Comparison of ENCODE assay signal across 9 mouse cellular contexts in genomic region chr17:29261603-29262258, GRCm38 (mm10). TPM values are rescaled to one million over a fixed set of nuclear protein-coding genes. Genes with fewer than 3 reads are reported as not detected.
A peak's percentile ranks its signal among the peaks of the same experiment; 100 is the strongest.
DNase-seq lines count a peak whose midpoint lies in the region; ATAC-seq and TF ChIP-seq lines count a peak whose summit lies in the region.
"Had no signal": no experiment of that assay in that cellular context is flagged by ENCODE, and none has a peak within 500 bp of the region (broad histone marks: within the 10 kb centered on the region; RNA-seq: fewer than 3 reads in every experiment).

No protein-coding gene starts in this region.

- intact Hi-C loops in heart, postnatal 10 days (cut with DNase I) = no loop called here

- DNase-seq in heart, postnatal 0 days (ENCODE audit: low spot score) = no peak
- DNase-seq in heart, postnatal 10 days = no peak
- peak in 1 of 2 experiments; percentile 32 for DNase-seq in spleen, adult 2 months (ENCODE audit: low read depth in 1 of 2, low spot score in 2 of 2)
- no peak for DNase-seq in spleen, adult 12 weeks (ENCODE audit: low spot score)
- DNase-seq in induced T-regulatory cell, adult 2 months (ENCODE audit: low read depth) = peak; percentile 78
- DNase-seq in yolk sac, embryonic 10.5 days (ENCODE audit: low spot score) = peak; percentile 1
- DNase-seq in MN1 (ENCODE audit: low spot score) = no peak
- DNase-seq: kidney, adult 18-20 months had no signal

- H3K4me2 ChIP-seq in heart, postnatal 0 days (ENCODE audit: low read depth, low read length) = peak overlapping the region; percentile 81; the same call in 1 of the 2 replicates

- no peak for TF ChIP-seq CTCF in heart, postnatal 0 days (IDR thresholded peaks at IDR 0.05; ENCODE audit: low read depth)
- no peak for TF ChIP-seq CTCF in spleen, adult 2 months (IDR thresholded peaks at IDR 0.05; ENCODE audit: extremely low read depth, insufficient read depth, insufficient read length, insufficient replicate concordance)

- ATAC-seq in heart, postnatal 0 days (ENCODE audit: insufficient read depth, low read depth) = no peak
- ATAC-seq in megakaryocyte-erythroid progenitor cell, adult 5-6 weeks (replicated peaks; ENCODE audit: low FRiP score, low TSS enrichment, poor library complexity, severe bottlenecking) = no peak

- TF ChIP-seq POLR2A in spleen, adult 2 months (IDR thresholded peaks at IDR 0.05; ENCODE audit: low read depth, low read length) = no peak

- no peak overlapping the region for H3K4me3 ChIP-seq in heart, postnatal 0 days (ENCODE audit: low read depth, low read length)
- peak overlapping the region; percentile 42; the same call in 1 of the 2 replicates for H3K4me3 ChIP-seq in spleen, adult 2 months (ENCODE audit: extremely low read depth, insufficient read depth, insufficient read length)

- no peak overlapping the region for H3K27ac ChIP-seq in heart, postnatal 0 days (ENCODE audit: low read depth)
- H3K27ac ChIP-seq in spleen, adult 2 months (ENCODE audit: insufficient read depth, low read length) = peak overlapping the region; percentile 43

- H3K9ac ChIP-seq in heart, postnatal 0 days (replicated peaks; ENCODE audit: low read depth, low read length) = no peak overlapping the region

- H3K27me3 ChIP-seq in heart, postnatal 0 days (ENCODE audit: control insufficient read depth, insufficient read depth, low read length) = no peaks in the 10 kb centered on the region
- no peaks in the 10 kb centered on the region for H3K27me3 ChIP-seq in spleen, adult 2 months (ENCODE audit: control insufficient read depth, insufficient read depth, low read length)

- H3K9me3 ChIP-seq in heart, postnatal 0 days (replicated peaks; ENCODE audit: control insufficient read depth, low read length) = no peaks in the 10 kb centered on the region

- no peak for TF ChIP-seq EP300 in heart, postnatal 0 days (IDR thresholded peaks at IDR 0.05; ENCODE audit: low read depth)

- 88% methylated on average over 22 of the region's 22 CpGs for WGBS in heart, postnatal 0 days
- WGBS in spleen, adult 2 months = 55% methylated on average over 22 of the region's 22 CpGs

- peaks cover 25% of the 10 kb centered on the region for H3K4me1 ChIP-seq in heart, postnatal 0 days (ENCODE audit: control insufficient read depth, insufficient read depth)
- H3K4me1 ChIP-seq in spleen, adult 2 months (ENCODE audit: control insufficient read depth, insufficient read depth, insufficient read length) = peaks cover 16% of the 10 kb centered on the region; the same call in 1 of the 2 replicates

- H3K36me3 ChIP-seq in heart, postnatal 0 days (replicated peaks; ENCODE audit: control insufficient read depth, insufficient read depth, low read length) = peaks cover 24% of the 10 kb centered on the region
- H3K36me3 ChIP-seq in spleen, adult 2 months (ENCODE audit: control insufficient read depth, insufficient read depth, low read length) = peaks cover 17% of the 10 kb centered on the region; the same call in 1 of the 2 replicates

RNA-seq across cellular contexts. Expression of gene Ppil1, which starts 2.3 kb away (rescaled TPM):
- total RNA-seq in heart, postnatal 0 days (2014; rRNA removed; ENCODE audit: low replicate concordance) = 46.3 and 64.4 TPM in 2 replicates
- 75.5 and 78.5 TPM in 2 replicates for polyA plus RNA-seq in heart, postnatal 0 days (2015; fragmentation: Nextera tagmentation; extraction: Ambion mirVana)
- 10 to 100 TPM; 31.2 to 34.1 TPM for total RNA-seq in heart, postnatal 10 days (2021)
- 24.8 and 34.0 TPM in 2 replicates for polyA plus RNA-seq in spleen, adult 2 months (2012; rRNA removed)
- 80.9 and 99.0 TPM in 2 replicates for total RNA-seq in megakaryocyte-erythroid progenitor cell, adult 5-6 weeks (2014; fragmentation: Nextera tagmentation)
- total RNA-seq in megakaryocyte-erythroid progenitor cell, adult 5-6 weeks (2017) = 82.9 and 105 TPM in 2 replicates

RNA-seq across cellular contexts. Expression of gene BC004004, which starts 6.9 kb away (rescaled TPM):
- total RNA-seq in heart, postnatal 0 days (2014; rRNA removed; ENCODE audit: low replicate concordance) = 208 and 234 TPM in 2 replicates
- 140 and 155 TPM in 2 replicates for polyA plus RNA-seq in heart, postnatal 0 days (2015; fragmentation: Nextera tagmentation; extraction: Ambion mirVana)
- 100 to 1,000 TPM; 193 to 194 TPM for total RNA-seq in heart, postnatal 10 days (2021)
- polyA plus RNA-seq in spleen, adult 2 months (2012; rRNA removed) = 36.5 TPM in 2 replicates
- 81.8 and 82.3 TPM in 2 replicates for total RNA-seq in megakaryocyte-erythroid progenitor cell, adult 5-6 weeks (2014; fragmentation: Nextera tagmentation)
- total RNA-seq in megakaryocyte-erythroid progenitor cell, adult 5-6 weeks (2017) = 60.4 and 66.0 TPM in 2 replicates

RNA-seq across cellular contexts. Expression of gene Cpne5, which starts 23.8 kb away (rescaled TPM):
- total RNA-seq in heart, postnatal 0 days (2014; rRNA removed; ENCODE audit: low replicate concordance) = 3.6 and 9.7 TPM in 2 replicates
- 8.4 and 9.9 TPM in 2 replicates for polyA plus RNA-seq in heart, postnatal 0 days (2015; fragmentation: Nextera tagmentation; extraction: Ambion mirVana)
- 1 to 10 TPM; 2.7 to 5.7 TPM for total RNA-seq in heart, postnatal 10 days (2021)
- polyA plus RNA-seq in spleen, adult 2 months (2012; rRNA removed) = 2.4 and 3.6 TPM in 2 replicates
- total RNA-seq in megakaryocyte-erythroid progenitor cell, adult 5-6 weeks (2014; fragmentation: Nextera tagmentation) = 0.17 TPM in 1 of 2 replicates, not detected in the other
- total RNA-seq in megakaryocyte-erythroid progenitor cell, adult 5-6 weeks (2017) = 0.38 TPM in 1 of 2 replicates, not detected in the other

RNA-seq across cellular contexts. Expression of gene Pi16, which starts 55.7 kb away (rescaled TPM):
- 3.6 and 12.4 TPM in 2 replicates for total RNA-seq in heart, postnatal 0 days (2014; rRNA removed; ENCODE audit: low replicate concordance)
- polyA plus RNA-seq in heart, postnatal 0 days (2015; fragmentation: Nextera tagmentation; extraction: Ambion mirVana) = 4.5 and 4.8 TPM in 2 replicates
- 10 to 100 TPM; 26.9 to 33.9 TPM for total RNA-seq in heart, postnatal 10 days (2021)
- polyA plus RNA-seq in spleen, adult 2 months (2012; rRNA removed) = 4.2 and 6.4 TPM in 2 replicates
- 0.32 TPM in 1 of 2 replicates, not detected in the other for total RNA-seq in megakaryocyte-erythroid progenitor cell, adult 5-6 weeks (2014; fragmentation: Nextera tagmentation)
- not detected in 2 replicates for total RNA-seq in megakaryocyte-erythroid progenitor cell, adult 5-6 weeks (2017)

Comparison
In these comparisons a context has a peak if more than half of its experiments do, and no peak if none do; other contexts are left out.
1. DNase-seq: peak in induced T-regulatory cell, adult 2 months (single experiment) and yolk sac, embryonic 10.5 days (single experiment); none in heart, postnatal 0 days (single experiment), heart, postnatal 10 days (0 of 2), spleen, adult 12 weeks (single experiment) and MN1 (single experiment).